Comparison of ENCODE assay signal across 11 mouse cellular contexts in genomic region chr13:5614186-5614737, GRCm38 (mm10).
A peak's percentile ranks its signal among the peaks of the same experiment; 100 is the strongest.
DNase-seq lines count a peak whose midpoint lies in the region; ATAC-seq and TF ChIP-seq lines count a peak whose summit lies in the region.
"Had no signal": no experiment of that assay in that cellular context is flagged by ENCODE, and none has a peak within 500 bp of the region (broad histone marks: within the 10 kb centered on the region; RNA-seq: fewer than 3 reads in every experiment).

No protein-coding gene starts in this region.

- no peak for ATAC-seq in intestine, embryonic 14.5 days (replicated peaks; ENCODE audit: low FRiP score, low TSS enrichment, low read depth)
- no peak for ATAC-seq in intestine, embryonic 15.5 days
- no peak for ATAC-seq in midbrain, embryonic 14.5 days (ENCODE audit: low FRiP score, low TSS enrichment)
- no peak for ATAC-seq in midbrain, postnatal 0 days (ENCODE audit: low FRiP score)
- peak; percentile 62; the same call in 1 of the 2 replicates for ATAC-seq in heart, postnatal 0 days (ENCODE audit: insufficient read depth, low read depth)
- ATAC-seq: forebrain, embryonic 14.5 days had no signal

- WGBS in intestine, embryonic 14.5 days = 73% methylated on average over 7 of the region's 7 CpGs
- WGBS in intestine, embryonic 15.5 days = 76% methylated on average over 7 of the region's 7 CpGs
- 84% methylated on average over 7 of the region's 7 CpGs for WGBS in midbrain, embryonic 14.5 days
- 78% methylated on average over 7 of the region's 7 CpGs for WGBS in midbrain, postnatal 0 days
- WGBS in heart, postnatal 0 days = 45% methylated on average over 7 of the region's 7 CpGs

- H3K4me1 ChIP-seq in intestine, embryonic 14.5 days (replicated peaks; ENCODE audit: control insufficient read depth, insufficient read depth, low read length) = no peaks in the 10 kb centered on the region
- H3K4me1 ChIP-seq in intestine, embryonic 15.5 days (replicated peaks) = no peaks in the 10 kb centered on the region
- H3K4me1 ChIP-seq in midbrain, embryonic 14.5 days (ENCODE audit: control insufficient read depth, insufficient read depth, low read length) = no peaks in the 10 kb centered on the region
- no peaks in the 10 kb centered on the region for H3K4me1 ChIP-seq in midbrain, postnatal 0 days (ENCODE audit: insufficient read depth, low read length)
- H3K4me1 ChIP-seq in heart, postnatal 0 days (ENCODE audit: control insufficient read depth, insufficient read depth) = peaks cover 15% of the 10 kb centered on the region
- H3K4me1 ChIP-seq: limb, embryonic 13.5 days had no signal

- peak overlapping the region; percentile 33; the same call in 1 of the 2 replicates for H3K27ac ChIP-seq in intestine, embryonic 14.5 days (ENCODE audit: low read depth)
- H3K27ac ChIP-seq in intestine, embryonic 15.5 days = no peak overlapping the region
- no peak overlapping the region for H3K27ac ChIP-seq in midbrain, embryonic 14.5 days (replicated peaks; ENCODE audit: low read depth, low read length)
- no peak overlapping the region for H3K27ac ChIP-seq in midbrain, postnatal 0 days (ENCODE audit: low read depth, low read length)
- peak overlapping the region; percentile 89 for H3K27ac ChIP-seq in heart, postnatal 0 days (ENCODE audit: low read depth)
- H3K27ac ChIP-seq: limb, embryonic 13.5 days had no signal

- H3K27me3 ChIP-seq in intestine, embryonic 14.5 days (replicated peaks; ENCODE audit: control insufficient read depth, insufficient read depth, low read length) = no peaks in the 10 kb centered on the region
- no peaks in the 10 kb centered on the region for H3K27me3 ChIP-seq in intestine, embryonic 15.5 days (replicated peaks)
- no peaks in the 10 kb centered on the region for H3K27me3 ChIP-seq in midbrain, embryonic 14.5 days (ENCODE audit: control insufficient read depth, insufficient read depth, low read length)
- no peaks in the 10 kb centered on the region for H3K27me3 ChIP-seq in midbrain, postnatal 0 days (ENCODE audit: insufficient read depth, low read length)
- no peaks in the 10 kb centered on the region for H3K27me3 ChIP-seq in heart, postnatal 0 days (ENCODE audit: control insufficient read depth, insufficient read depth, low read length)
- H3K27me3 ChIP-seq: limb, embryonic 13.5 days had no signal

- H3K36me3 ChIP-seq in intestine, embryonic 14.5 days (ENCODE audit: control insufficient read depth, insufficient read depth, low read length) = no peaks in the 10 kb centered on the region
- no peaks in the 10 kb centered on the region for H3K36me3 ChIP-seq in intestine, embryonic 15.5 days
- H3K36me3 ChIP-seq in midbrain, embryonic 14.5 days (ENCODE audit: control insufficient read depth, insufficient read depth, low read length) = no peaks in the 10 kb centered on the region
- H3K36me3 ChIP-seq in midbrain, postnatal 0 days (ENCODE audit: insufficient read depth, low read length) = no peaks in the 10 kb centered on the region
- no peaks in the 10 kb centered on the region for H3K36me3 ChIP-seq in heart, postnatal 0 days (replicated peaks; ENCODE audit: control insufficient read depth, insufficient read depth, low read length)
- H3K36me3 ChIP-seq: limb, embryonic 13.5 days had no signal

- H3K9me3 ChIP-seq in intestine, embryonic 14.5 days (ENCODE audit: control insufficient read depth, low read length) = no peaks in the 10 kb centered on the region
- H3K9me3 ChIP-seq in intestine, embryonic 15.5 days = no peaks in the 10 kb centered on the region
- no peaks in the 10 kb centered on the region for H3K9me3 ChIP-seq in midbrain, embryonic 14.5 days (ENCODE audit: control insufficient read depth, low read length)
- no peaks in the 10 kb centered on the region for H3K9me3 ChIP-seq in midbrain, postnatal 0 days (ENCODE audit: low read length)
- H3K9me3 ChIP-seq in heart, postnatal 0 days (replicated peaks; ENCODE audit: control insufficient read depth, low read length) = no peaks in the 10 kb centered on the region
- H3K9me3 ChIP-seq: limb, embryonic 13.5 days had no signal

- DNase-seq in intestine, embryonic 14.5 days (ENCODE audit: low spot score) = no peak
- peak; percentile 18 for DNase-seq in midbrain, embryonic 14.5 days
- DNase-seq in midbrain, postnatal 0 days (ENCODE audit: low spot score) = no peak
- DNase-seq in heart, postnatal 0 days (ENCODE audit: low spot score) = peak; percentile 67
- no peak for DNase-seq in left cerebral cortex, adult 18-20 months (ENCODE audit: low spot score in 2 of 2)
- no peak for DNase-seq in ovary, postnatal 10 days (ENCODE audit: low spot score)
- DNase-seq: right cerebral cortex, postnatal 4 days had no signal

- no peak overlapping the region for H3K4me3 ChIP-seq in intestine, embryonic 14.5 days (ENCODE audit: low read depth, low read length)
- H3K4me3 ChIP-seq in intestine, embryonic 15.5 days (replicated peaks) = no peak overlapping the region
- no peak overlapping the region for H3K4me3 ChIP-seq in midbrain, embryonic 14.5 days (replicated peaks; ENCODE audit: low read depth, low read length)
- no peak overlapping the region for H3K4me3 ChIP-seq in midbrain, postnatal 0 days (ENCODE audit: low read depth, low read length)
- no peak overlapping the region for H3K4me3 ChIP-seq in heart, postnatal 0 days (ENCODE audit: low read depth, low read length)
- H3K4me3 ChIP-seq: limb, embryonic 13.5 days had no signal

- peak; percentile 89 for TF ChIP-seq EP300 in heart, postnatal 0 days (IDR thresholded peaks at IDR 0.05; ENCODE audit: low read depth)

- no peak overlapping the region for H3K9ac ChIP-seq in intestine, embryonic 14.5 days (ENCODE audit: low read length)
- no peak overlapping the region for H3K9ac ChIP-seq in intestine, embryonic 15.5 days
- no peak overlapping the region for H3K9ac ChIP-seq in midbrain, embryonic 14.5 days (replicated peaks; ENCODE audit: low read length)
- no peak overlapping the region for H3K9ac ChIP-seq in midbrain, postnatal 0 days (replicated peaks; ENCODE audit: low read length, poor library complexity, severe bottlenecking)
- H3K9ac ChIP-seq in heart, postnatal 0 days (replicated peaks; ENCODE audit: low read depth, low read length) = no peak overlapping the region
- H3K9ac ChIP-seq: limb, embryonic 13.5 days had no signal

- H3K4me2 ChIP-seq in intestine, embryonic 14.5 days (ENCODE audit: low read length) = no peak overlapping the region
- H3K4me2 ChIP-seq in intestine, embryonic 15.5 days (replicated peaks) = no peak overlapping the region
- H3K4me2 ChIP-seq in midbrain, embryonic 14.5 days (ENCODE audit: low read length) = no peak overlapping the region
- H3K4me2 ChIP-seq in midbrain, postnatal 0 days (ENCODE audit: low read depth, low read length, poor library complexity, severe bottlenecking) = no peak overlapping the region
- H3K4me2 ChIP-seq in heart, postnatal 0 days (ENCODE audit: low read depth, low read length) = no peak overlapping the region
- H3K4me2 ChIP-seq: limb, embryonic 13.5 days; midbrain, embryonic 11.5 days had no signal

- no peak for TF ChIP-seq CTCF in midbrain, postnatal 0 days (IDR thresholded peaks at IDR 0.05)
- no peak for TF ChIP-seq CTCF in heart, postnatal 0 days (IDR thresholded peaks at IDR 0.05; ENCODE audit: low read depth)

Comparison
In these comparisons a context has a peak if more than half of its experiments do, and no peak if none do; other contexts are left out.
1. DNase-seq: peak in midbrain, embryonic 14.5 days (single experiment) and heart, postnatal 0 days (single experiment); none in intestine, embryonic 14.5 days (single experiment), midbrain, postnatal 0 days (single experiment), left cerebral cortex, adult 18-20 months (0 of 2) and ovary, postnatal 10 days (single experiment).
2. H3K27ac ChIP-seq: peak in intestine, embryonic 14.5 days (single experiment) and heart, postnatal 0 days (single experiment); none in intestine, embryonic 15.5 days (single experiment), midbrain, embryonic 14.5 days (single experiment) and midbrain, postnatal 0 days (single experiment).